Mouse (Mus musculus) intestine, postnatal 0 days (tissue): ENCODE measurements around the gene Cdnf. TPM values are rescaled to one million over a fixed set of nuclear protein-coding genes. Genes with fewer than 3 reads are reported as not detected.

Experiments
- ATAC-seq: fragments of 200-750 bp; cut with Nextera tagmentation; 2 replicates; pipeline ENCODE4 v1.8.0; 2017; ENCODE audit warnings: mild to moderate bottlenecking, moderate TSS enrichment, moderate library complexity
- H3K27ac ChIP-seq: fragments of 300-500 bp; sonication (generic); 2 replicates; pipeline ENCODE4 v1.5.1; 2014; ENCODE audit warnings: mild to moderate bottlenecking, low read depth, low read length, moderate library complexity
- H3K27me3 ChIP-seq: fragments of 300-500 bp; sonication (generic); replicated peaks from 2 replicates; pipeline ENCODE4 v1.6.1; 2014; ENCODE audit warnings: low read length, mixed read lengths; ENCODE audit not compliant: control insufficient read depth, insufficient read depth
- H3K36me3 ChIP-seq: fragments of 300-500 bp; sonication (generic); 2 replicates; pipeline ENCODE4 v1.6.1; 2014; ENCODE audit warnings: mild to moderate bottlenecking, moderate library complexity; ENCODE audit not compliant: control insufficient read depth, insufficient read depth
- H3K4me1 ChIP-seq: fragments of 300-500 bp; sonication (generic); replicated peaks from 2 replicates; pipeline ENCODE4 v1.6.1; 2014; ENCODE audit warnings: antibody characterized with exemption, low read length, mixed read lengths; ENCODE audit not compliant: control insufficient read depth, insufficient read depth
- H3K4me2 ChIP-seq: fragments of 300-500 bp; sonication (generic); replicated peaks from 2 replicates; pipeline ENCODE4 v1.6.1; 2014; ENCODE audit warnings: low read depth, mild to moderate bottlenecking, moderate library complexity
- H3K4me3 ChIP-seq: fragments of 300-500 bp; sonication (generic); 2 replicates; pipeline ENCODE4 v1.5.1; 2014; ENCODE audit warnings: low read depth, low read length
- H3K9ac ChIP-seq: fragments of 300-500 bp; sonication (generic); 2 replicates; pipeline ENCODE4 v1.6.1; 2014; ENCODE audit warnings: mild to moderate bottlenecking, low read depth, low read length
- H3K9me3 ChIP-seq: fragments of 300-500 bp; sonication (generic); 2 replicates; pipeline ENCODE4 v1.6.1; 2016; ENCODE audit warnings: mixed run types; ENCODE audit not compliant: control insufficient read depth
- CTCF ChIP-seq: sonication (generic); IDR thresholded peaks from 2 replicates; pipeline ENCODE4 v1.5.1; 2016; ENCODE audit warnings: low read depth, mild to moderate bottlenecking, control low read depth, antibody characterized with exemption, moderate library complexity
- WGBS: fragments of 180-500 bp; shearing (Covaris S2); extraction: QIAGEN DNeasy Blood & Tissue Kit; methylation state at CpG from one replicate; pipeline ENCODE4 v1.1.7; 2014; 5-methylcytosine and 5-hydroxymethylcytosine counted together
- polyA plus RNA-seq: library from polyadenylated mRNA; unstranded; fragments of >200 nt; fragmentation: Nextera tagmentation; extraction: Ambion mirVana; gene quantifications from 2 replicates; pipeline ENCODE4 v1.2.1, GENCODE M21; 2015

Cdnf gene
- polyA plus RNA-seq, 1 experiment from 2014 or later, result 0.16 TPM

DNA sequence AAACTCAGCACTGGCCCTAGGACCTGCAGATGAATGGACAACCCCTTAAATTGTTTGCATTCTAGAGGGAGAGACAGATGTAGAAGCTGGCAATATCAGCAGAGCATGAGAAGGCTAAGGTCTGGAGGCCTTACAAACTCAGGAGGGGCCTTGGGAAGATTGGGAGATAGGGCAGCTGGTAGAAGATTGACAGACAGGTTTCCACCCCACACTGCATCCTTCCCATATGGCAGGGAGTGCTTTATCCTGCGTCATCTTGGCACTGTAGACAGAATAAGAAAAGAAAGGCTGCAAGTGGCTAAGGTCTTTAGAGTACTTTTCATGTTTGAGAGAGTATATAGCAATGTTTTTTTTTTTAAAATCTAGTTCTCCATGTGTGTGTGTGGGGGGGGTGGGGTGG is 62.3 kb downstream of the Cdnf start:
- Histone ChIP-seq H3K4me3 (no peak overlapping the region), H3K9me3 (no peaks in the 10 kb centered on the region), H3K4me2 (no peak overlapping the region), H3K27ac (no peak overlapping the region), H3K9ac (no peak overlapping the region), H3K27me3 (no peaks in the 10 kb centered on the region), H3K4me1 (0 out of 2 replicates have a peak, but pooled peaks cover 2% of the 10 kb centered on the region), H3K36me3 (no peaks in the 10 kb centered on the region)
- ATAC-seq, result no peak
- 78% methylated on average over 1 of the region's 1 CpGs for WGBS
- TF ChIP-seq CTCF, result no peak

Other genes starting within 250 kb of the Cdnf start
- 20.0 and 21.0 TPM in 2 replicates for gene Nmt2, start 228.8 kb upstream of the Cdnf start, polyA plus RNA-seq
- 15.4 and 15.6 TPM in 2 replicates for gene Rpp38, start 180.4 kb upstream of the Cdnf start, polyA plus RNA-seq
- gene Acbd7, start 176.9 kb upstream of the Cdnf start, polyA plus RNA-seq, result 0.40 and 0.63 TPM in 2 replicates
- 2.9 and 3.1 TPM in 2 replicates for gene Olah, start 115.8 kb upstream of the Cdnf start, polyA plus RNA-seq
- gene Meig1, start 90.4 kb upstream of the Cdnf start, polyA plus RNA-seq, result 0.43 TPM in 1 of 2 replicates, not detected in the other
- 3.5 and 3.9 TPM in 2 replicates for gene Dclre1c, start 88.9 kb upstream of the Cdnf start, polyA plus RNA-seq
- 2.8 and 3.1 TPM in 2 replicates for gene Suv39h2, start 38.0 kb upstream of the Cdnf start, polyA plus RNA-seq
- 0.85 and 0.97 TPM in 2 replicates for gene Gm45902, start 240 bp upstream of the Cdnf start, polyA plus RNA-seq
- gene Hspa14, start 216 bp upstream of the Cdnf start, polyA plus RNA-seq, result 39.9 and 41.7 TPM in 2 replicates
- gene Fam107b, start 57.5 kb downstream of the Cdnf start, polyA plus RNA-seq, result 17.2 and 21.8 TPM in 2 replicates